Mouse (Mus musculus) intestine, embryonic 15.5 days (tissue): ENCODE data around the gene Bbs9. TPM values are rescaled to one million over a fixed set of nuclear protein-coding genes. Genes with fewer than 3 reads are reported as not detected.

Experiments
- ATAC-seq: fragments of 200-750 bp; cut with Nextera tagmentation; 2 replicates; pipeline ENCODE4 v1.8.0; 2017; ENCODE audit warnings: moderate TSS enrichment, moderate library complexity
- H3K27ac ChIP-seq: fragments of 300-500 bp; sonication (generic); 2 replicates; pipeline ENCODE4 v1.5.1; 2015; ENCODE audit warnings: mild to moderate bottlenecking, inconsistent platforms
- H3K27me3 ChIP-seq: fragments of 300-500 bp; sonication (generic); replicated peaks from 2 replicates; pipeline ENCODE4 v1.6.1; 2015; ENCODE audit warnings: inconsistent platforms
- H3K36me3 ChIP-seq: fragments of 300-500 bp; sonication (generic); 2 replicates; pipeline ENCODE4 v1.6.1; 2015; ENCODE audit warnings: inconsistent platforms
- H3K4me1 ChIP-seq: fragments of 300-500 bp; sonication (generic); replicated peaks from 2 replicates; pipeline ENCODE4 v1.6.1; 2015; ENCODE audit warnings: inconsistent platforms
- H3K4me2 ChIP-seq: fragments of 300-500 bp; sonication (generic); replicated peaks from 2 replicates; pipeline ENCODE4 v1.6.1; 2015; ENCODE audit warnings: mild to moderate bottlenecking, inconsistent platforms
- H3K4me3 ChIP-seq: fragments of 300-500 bp; sonication (generic); replicated peaks from 2 replicates; pipeline ENCODE4 v1.5.1; 2015; ENCODE audit warnings: inconsistent platforms
- H3K9ac ChIP-seq: fragments of 300-500 bp; sonication (generic); 2 replicates; pipeline ENCODE4 v1.6.1; 2015; ENCODE audit warnings: inconsistent platforms
- H3K9me3 ChIP-seq: fragments of 300-500 bp; sonication (generic); 2 replicates; pipeline ENCODE4 v1.6.1; 2016; ENCODE audit warnings: inconsistent platforms
- WGBS: fragments of 180-500 bp; shearing (Covaris S2); methylation state at CpG from one replicate; pipeline ENCODE4 v1.1.7; 2015; 5-methylcytosine and 5-hydroxymethylcytosine counted together
- polyA plus RNA-seq: library from polyadenylated mRNA; unstranded; fragments of >200 nt; fragmentation: Nextera tagmentation; extraction: Ambion mirVana; gene quantifications from 2 replicates; pipeline ENCODE4 v1.2.1, GENCODE M21; 2015

Bbs9 gene
- polyA plus RNA-seq, 1 experiment from 2014 or later, result 13.1 TPM

GRCm38 (mm10) chr9:22476265-22476664 is 750 bp downstream of the Bbs9 start:
- peak; percentile 4; the same call in 1 of the 2 replicates for ATAC-seq

GRCm38 (mm10) chr9:22478946-22479345 is 3.4 kb downstream of the Bbs9 start:
- Histone ChIP-seq H3K4me2 (no peak overlapping the region), H3K27me3 (no peaks in the 10 kb centered on the region), H3K36me3 (no peaks in the 10 kb centered on the region), H3K4me1 (no peaks in the 10 kb centered on the region), H3K4me3 (no peak overlapping the region), H3K9me3 (no peaks in the 10 kb centered on the region), H3K27ac (no peak overlapping the region), H3K9ac (no peak overlapping the region)
- WGBS, result 91% methylated on average over 8 of the region's 8 CpGs
- no peak for ATAC-seq

More at GRCm38 (mm10) chr9:22476265-22476664, 750 bp downstream of the Bbs9 start:
- Histone ChIP-seq H3K4me1 (no peaks in the 10 kb centered on the region), H3K27me3 (no peaks in the 10 kb centered on the region), H3K9me3 (no peaks in the 10 kb centered on the region), H3K9ac (peak overlapping the region; percentile 55), H3K4me3 (peak overlapping the region; percentile 50), H3K36me3 (no peaks in the 10 kb centered on the region), H3K4me2 (peak overlapping the region; percentile 78), H3K27ac (no peak overlapping the region)
- 6% methylated on average over 10 of the region's 10 CpGs for WGBS

DNA sequence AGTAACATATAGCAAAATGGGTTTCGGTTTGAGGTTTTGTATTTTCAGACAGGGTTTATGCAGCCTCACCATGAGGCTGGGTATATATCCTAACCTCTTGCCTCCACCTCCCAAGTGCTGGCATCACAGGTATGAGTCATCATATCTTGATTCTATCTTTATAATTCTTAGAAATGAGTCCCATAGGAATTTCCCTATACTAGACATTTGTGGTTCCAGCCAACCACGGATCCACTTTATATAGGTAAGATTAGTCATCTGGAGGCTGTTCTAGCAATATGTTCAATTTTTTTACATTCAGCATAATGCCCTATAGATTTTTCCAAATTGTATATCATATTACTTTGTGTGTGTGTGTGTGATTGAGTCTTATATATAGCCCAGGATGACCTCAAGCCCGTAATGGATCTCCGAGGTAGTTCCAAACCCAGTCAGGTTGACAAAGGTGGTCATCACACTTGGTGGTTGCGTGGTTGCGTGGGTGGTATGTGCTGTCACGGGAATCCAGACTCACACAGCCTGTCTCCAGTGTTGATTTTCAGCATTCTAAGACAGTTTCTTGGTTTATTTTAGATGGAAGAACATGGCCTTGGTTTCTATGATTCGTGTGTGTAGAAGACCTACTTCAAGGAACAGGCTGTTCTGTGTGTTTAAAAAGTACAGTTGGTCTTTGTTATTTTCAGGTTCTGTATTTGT is 8.5 kb downstream of the Bbs9 start:
- Histone ChIP-seq H3K4me2 (no peak overlapping the region), H3K9ac (no peak overlapping the region), H3K27ac (no peak overlapping the region), H3K4me3 (no peak overlapping the region), H3K9me3 (no peaks in the 10 kb centered on the region), H3K27me3 (no peaks in the 10 kb centered on the region), H3K36me3 (no peaks in the 10 kb centered on the region), H3K4me1 (0 out of 2 replicates have a peak, but pooled peaks cover 3% of the 10 kb centered on the region)
- no peak for ATAC-seq
- 95% methylated on average over 8 of the region's 8 CpGs for WGBS

DNA sequence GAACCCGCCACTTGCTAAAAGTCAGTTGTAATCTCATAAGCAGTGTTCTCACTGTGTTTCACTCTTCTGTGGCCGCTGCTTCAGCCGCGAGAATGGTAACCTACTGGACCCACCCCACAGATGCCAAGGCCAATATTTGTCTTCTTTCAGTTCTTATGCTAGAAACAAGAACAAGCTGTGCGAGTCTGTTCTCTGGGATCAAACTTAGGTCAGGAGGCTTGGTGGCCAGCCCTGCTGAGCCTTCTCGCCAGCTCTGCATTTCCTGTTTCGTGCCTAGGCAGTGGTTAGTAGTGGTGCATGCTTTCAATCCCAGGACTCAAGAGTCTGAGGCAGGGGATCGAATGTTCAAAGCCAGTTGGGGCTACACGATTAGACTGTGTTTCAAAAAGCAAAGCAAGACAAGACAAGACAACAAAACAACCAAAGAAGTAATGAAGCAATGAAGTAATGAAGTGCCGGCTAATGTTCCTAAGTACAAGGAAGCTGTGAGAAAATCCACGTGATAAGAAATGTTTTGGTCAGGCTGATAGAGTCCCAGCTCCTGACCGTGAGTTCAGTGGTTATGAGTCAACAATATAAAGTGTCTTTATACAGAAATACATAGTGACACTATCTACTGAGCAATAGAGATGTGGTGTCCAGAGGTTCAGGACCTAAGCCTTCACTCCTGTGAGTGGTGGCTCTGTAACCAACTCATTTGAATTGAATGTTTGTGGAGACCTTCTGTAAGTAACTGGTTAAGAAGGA is 9.2 kb downstream of the Bbs9 start:
- 79% methylated on average over 12 of the region's 12 CpGs for WGBS
- H3K4me1 ChIP-seq, result 0 out of 2 replicates have a peak, but pooled peaks cover 3% of the 10 kb centered on the region
- no peaks in the 10 kb centered on the region for H3K36me3 ChIP-seq
- no peak overlapping the region for H3K4me3 ChIP-seq
- no peaks in the 10 kb centered on the region for H3K9me3 ChIP-seq
- ATAC-seq, result no peak
- H3K4me2 ChIP-seq, result no peak overlapping the region
- no peak overlapping the region for H3K9ac ChIP-seq
- no peaks in the 10 kb centered on the region for H3K27me3 ChIP-seq
- H3K27ac ChIP-seq, result no peak overlapping the region

GRCm38 (mm10) chr9:22486211-22486610 is 10.7 kb downstream of the Bbs9 start:
- Histone ChIP-seq H3K9me3 (no peaks in the 10 kb centered on the region), H3K27me3 (no peaks in the 10 kb centered on the region), H3K36me3 (no peaks in the 10 kb centered on the region), H3K9ac (no peak overlapping the region), H3K4me2 (no peak overlapping the region), H3K27ac (no peak overlapping the region), H3K4me1 (0 out of 2 replicates have a peak, but pooled peaks cover 3% of the 10 kb centered on the region), H3K4me3 (no peak overlapping the region)
- WGBS, result 84% methylated on average over 7 of the region's 7 CpGs
- no peak for ATAC-seq

- WGBS, result 39% methylated on average over 9 of the region's 9 CpGs
- ATAC-seq, result peak; percentile 68
- H3K4me3 ChIP-seq, result no peak overlapping the region
- no peak overlapping the region for H3K27ac ChIP-seq
- 0 out of 2 replicates have a peak, but pooled peaks cover 3% of the 10 kb centered on the region for H3K4me1 ChIP-seq
- no peaks in the 10 kb centered on the region for H3K27me3 ChIP-seq
- no peaks in the 10 kb centered on the region for H3K9me3 ChIP-seq
- H3K9ac ChIP-seq, result no peak overlapping the region
- H3K4me2 ChIP-seq, result no peak overlapping the region
- no peaks in the 10 kb centered on the region for H3K36me3 ChIP-seq
These were observed 13.4 kb downstream of the Bbs9 start for GRCm38 (mm10) chr9:22488963-22489362.

GRCm38 (mm10) chr9:22494203-22494807 is 18.8 kb downstream of the Bbs9 start:
- ATAC-seq, result no peak
- Histone ChIP-seq H3K9me3 (no peaks in the 10 kb centered on the region), H3K27me3 (no peaks in the 10 kb centered on the region), H3K4me3 (no peak overlapping the region), H3K4me2 (no peak overlapping the region), H3K9ac (no peak overlapping the region), H3K4me1 (no peaks in the 10 kb centered on the region), H3K27ac (no peak overlapping the region), H3K36me3 (no peaks in the 10 kb centered on the region)
- 82% methylated on average over 9 of the region's 9 CpGs for WGBS

GRCm38 (mm10) chr9:22495133-22495532 is 19.6 kb downstream of the Bbs9 start:
- no peaks in the 10 kb centered on the region for H3K36me3 ChIP-seq
- no peak for ATAC-seq
- no peaks in the 10 kb centered on the region for H3K4me1 ChIP-seq
- no peak overlapping the region for H3K4me2 ChIP-seq
- no peaks in the 10 kb centered on the region for H3K27me3 ChIP-seq
- no peak overlapping the region for H3K4me3 ChIP-seq
- H3K27ac ChIP-seq, result no peak overlapping the region
- 86% methylated on average over 2 of the region's 2 CpGs for WGBS
- no peaks in the 10 kb centered on the region for H3K9me3 ChIP-seq
- H3K9ac ChIP-seq, result no peak overlapping the region

- Histone ChIP-seq H3K27ac (no peak overlapping the region), H3K4me1 (no peaks in the 10 kb centered on the region), H3K9me3 (no peaks in the 10 kb centered on the region), H3K4me3 (no peak overlapping the region), H3K27me3 (no peaks in the 10 kb centered on the region), H3K4me2 (no peak overlapping the region), H3K9ac (no peak overlapping the region), H3K36me3 (no peaks in the 10 kb centered on the region)
- no peak for ATAC-seq
- WGBS, result 73% methylated on average over 6 of the region's 6 CpGs
These were observed 21.7 kb downstream of the Bbs9 start for GRCm38 (mm10) chr9:22497021-22497767.

DNA sequence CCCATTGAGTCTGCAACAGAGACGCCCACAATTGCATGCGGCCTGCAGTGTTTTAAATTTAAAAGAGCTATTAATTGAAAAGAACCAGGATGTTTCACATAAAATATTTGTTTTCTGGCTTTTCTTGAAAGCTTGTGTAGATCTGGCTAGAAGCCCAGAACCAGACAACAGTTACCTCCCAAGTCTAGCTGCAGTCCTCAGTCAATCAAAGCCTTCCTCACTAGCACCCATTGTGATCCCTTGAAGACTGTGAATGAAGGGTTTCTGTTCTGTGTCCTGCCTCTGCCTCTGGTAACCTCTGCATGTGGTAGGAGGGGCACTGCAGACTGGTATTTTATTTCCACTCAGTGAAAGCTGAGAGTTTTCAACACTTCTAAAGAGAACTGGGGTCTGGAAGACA is 27.5 kb downstream of the Bbs9 start:
- Histone ChIP-seq H3K9me3 (no peaks in the 10 kb centered on the region), H3K27ac (no peak overlapping the region), H3K27me3 (no peaks in the 10 kb centered on the region), H3K4me1 (no peaks in the 10 kb centered on the region), H3K4me3 (no peak overlapping the region), H3K9ac (no peak overlapping the region), H3K36me3 (no peaks in the 10 kb centered on the region), H3K4me2 (no peak overlapping the region)
- WGBS, result 55% methylated on average over 2 of the region's 2 CpGs
- no peak for ATAC-seq

DNA sequence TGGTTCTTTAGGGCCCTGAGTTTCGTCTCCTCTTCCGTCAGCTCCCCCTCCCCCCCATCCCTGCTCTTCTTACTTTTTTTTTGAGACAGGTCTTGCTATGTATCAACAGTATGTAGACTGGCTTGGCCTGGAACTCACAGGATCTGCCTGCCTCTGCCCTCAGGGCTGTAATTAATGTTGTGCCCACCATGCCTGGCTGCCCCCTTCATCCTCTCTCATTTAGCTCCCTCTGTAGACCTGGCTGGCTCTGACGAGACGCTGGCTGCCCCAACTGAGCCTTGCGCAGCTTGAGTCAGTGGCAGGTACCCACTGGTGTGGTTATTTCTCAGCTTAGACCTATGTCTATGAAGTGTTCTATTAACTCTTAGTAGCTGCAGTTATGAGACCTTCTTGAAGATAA is 28.1 kb downstream of the Bbs9 start:
- H3K4me1 ChIP-seq, result no peaks in the 10 kb centered on the region
- H3K27ac ChIP-seq, result no peak overlapping the region
- H3K4me3 ChIP-seq, result no peak overlapping the region
- H3K9ac ChIP-seq, result no peak overlapping the region
- 76% methylated on average over 5 of the region's 5 CpGs for WGBS
- no peak for ATAC-seq
- H3K36me3 ChIP-seq, result no peaks in the 10 kb centered on the region
- no peaks in the 10 kb centered on the region for H3K9me3 ChIP-seq
- no peak overlapping the region for H3K4me2 ChIP-seq
- H3K27me3 ChIP-seq, result no peaks in the 10 kb centered on the region

GRCm38 (mm10) chr9:22505574-22505973 is 30.1 kb downstream of the Bbs9 start:
- Histone ChIP-seq H3K36me3 (no peaks in the 10 kb centered on the region), H3K27ac (no peak overlapping the region), H3K4me3 (no peak overlapping the region), H3K9ac (no peak overlapping the region), H3K4me1 (no peaks in the 10 kb centered on the region), H3K27me3 (no peaks in the 10 kb centered on the region), H3K4me2 (no peak overlapping the region), H3K9me3 (no peaks in the 10 kb centered on the region)
- WGBS, result 75% methylated on average over 2 of the region's 2 CpGs
- peak; percentile 82 for ATAC-seq
